Mouse (Mus musculus) embryonic facial prominence, embryonic 15.5 days (tissue): ENCODE data around the gene Tmem262. TPM values are rescaled to one million over a fixed set of nuclear protein-coding genes. Genes with fewer than 3 reads are reported as not detected.

Experiments
- ATAC-seq: fragments of 200-750 bp; cut with Nextera tagmentation; 2 replicates; pipeline ENCODE4 v1.8.0; 2017; ENCODE audit warnings: low read depth, moderate TSS enrichment; ENCODE audit not compliant: insufficient number of reproducible peaks, low FRiP score, low TSS enrichment
- H3K27ac ChIP-seq: fragments of 300-500 bp; sonication (generic); replicated peaks from 2 replicates; pipeline ENCODE4 v1.5.1; 2015; ENCODE audit warnings: mild to moderate bottlenecking, inconsistent platforms
- H3K27me3 ChIP-seq: fragments of 300-500 bp; sonication (generic); 2 replicates; pipeline ENCODE4 v1.6.1; 2015; ENCODE audit warnings: inconsistent platforms
- H3K36me3 ChIP-seq: fragments of 300-500 bp; sonication (generic); 2 replicates; pipeline ENCODE4 v1.6.1; 2015; ENCODE audit warnings: mild to moderate bottlenecking, inconsistent platforms
- H3K4me1 ChIP-seq: fragments of 300-500 bp; sonication (generic); 2 replicates; pipeline ENCODE4 v1.6.1; 2015; ENCODE audit warnings: inconsistent platforms
- H3K4me2 ChIP-seq: fragments of 300-500 bp; sonication (generic); replicated peaks from 2 replicates; pipeline ENCODE4 v1.6.1; 2015; ENCODE audit warnings: mild to moderate bottlenecking, inconsistent platforms
- H3K4me3 ChIP-seq: fragments of 300-500 bp; sonication (generic); replicated peaks from 2 replicates; pipeline ENCODE4 v1.5.1; 2015; ENCODE audit warnings: mild to moderate bottlenecking, inconsistent platforms
- H3K9ac ChIP-seq: fragments of 300-500 bp; sonication (generic); 2 replicates; pipeline ENCODE4 v1.6.1; 2015; ENCODE audit warnings: inconsistent platforms
- H3K9me3 ChIP-seq: fragments of 300-500 bp; sonication (generic); replicated peaks from 2 replicates; pipeline ENCODE4 v1.6.1; 2016; ENCODE audit warnings: inconsistent platforms
- WGBS: fragments of 180-500 bp; shearing (Covaris S2); methylation state at CpG from one replicate; pipeline ENCODE4 v1.1.7; 2015; 5-methylcytosine and 5-hydroxymethylcytosine counted together
- polyA plus RNA-seq: library from polyadenylated mRNA; unstranded; fragments of >200 nt; fragmentation: Nextera tagmentation; extraction: Ambion mirVana; gene quantifications from 2 replicates; pipeline ENCODE4 v1.2.1, GENCODE M21; 2015

Gene Tmem262
- polyA plus RNA-seq, 1 experiment from 2014 or later, result not detected

GRCm38 (mm10) chr19:6076564-6077393, 3.1 kb upstream of the Tmem262 start, which contains the start of gene Vps51:
Gene Vps51, minus strand, starts transcription at chr19:6077231.
- Histone ChIP-seq H3K4me3 (peak within 1 kb of the TSS; percentile 91), H3K9ac (peak within 1 kb of the TSS; percentile 80), H3K27ac (peak within 1 kb of the TSS; percentile 89), H3K27me3 (no peaks in the 10 kb centered on the region), H3K36me3 (peaks cover 41% of the 10 kb centered on the region), H3K4me1 (peaks cover 13% of the 10 kb centered on the region), H3K4me2 (peak within 1 kb of the TSS; percentile 88), H3K9me3 (no peaks in the 10 kb centered on the region)
- under 1% methylated on average over 33 of the region's 33 CpGs for WGBS
- ATAC-seq, result peak; percentile 84

- peaks cover 24% of the 10 kb centered on the region for H3K4me1 ChIP-seq
Measured at GRCm38 (mm10) chr19:6082156-6082555, 2.3 kb downstream of the Tmem262 start, which contains the start of gene Gm28374. Gene Gm28374, minus strand, starts transcription at chr19:6082256.

GRCm38 (mm10) chr19:6084478-6085248, 4.8 kb downstream of the Tmem262 start, which contains the start of the genes Zfpl1 and Cdca5:
Gene Zfpl1, minus strand, starts transcription at chr19:6084956.
Gene Cdca5, plus strand, starts transcription at chr19:6084983.
- ATAC-seq, result peak; percentile 90
- no peaks in the 10 kb centered on the region for H3K9me3 ChIP-seq
- peak within 1 kb of the TSS; percentile 60 for H3K4me3 ChIP-seq
- peak within 1 kb of the TSS; percentile 83 for H3K4me2 ChIP-seq
- WGBS, result under 1% methylated on average over 58 of the region's 58 CpGs
- H3K9ac ChIP-seq, result peak within 1 kb of the TSS; percentile 60
- H3K4me1 ChIP-seq, result peaks cover 24% of the 10 kb centered on the region
- peak within 1 kb of the TSS; percentile 80 for H3K27ac ChIP-seq
- H3K27me3 ChIP-seq, result no peaks in the 10 kb centered on the region
- peaks cover 53% of the 10 kb centered on the region for H3K36me3 ChIP-seq

More at GRCm38 (mm10) chr19:6082156-6082555, 2.3 kb downstream of the Tmem262 start, which contains the start of gene Gm28374:
- Histone ChIP-seq H3K9ac (0 out of 2 replicates have a peak within 1 kb of the TSS, but pooled peaks have one; percentile 12), H3K4me2 (no peak within 1 kb of the TSS), H3K27me3 (no peaks in the 10 kb centered on the region), H3K4me3 (peak within 1 kb of the TSS; percentile 15; the same call in 1 of the 2 replicates), H3K27ac (no peak within 1 kb of the TSS), H3K36me3 (peaks cover 35% of the 10 kb centered on the region), H3K9me3 (no peaks in the 10 kb centered on the region)
- no peak for ATAC-seq
- 83% methylated on average over 9 of the region's 9 CpGs for WGBS

- Histone ChIP-seq H3K27ac (peak overlapping the region; percentile 80), H3K4me3 (peak overlapping the region; percentile 60), H3K36me3 (peaks cover 54% of the 10 kb centered on the region), H3K27me3 (no peaks in the 10 kb centered on the region), H3K9ac (peak overlapping the region; percentile 60), H3K4me1 (peaks cover 24% of the 10 kb centered on the region), H3K9me3 (no peaks in the 10 kb centered on the region), H3K4me2 (peak overlapping the region; percentile 78)
- WGBS, result 0% methylated on average over 17 of the region's 17 CpGs
- ATAC-seq, result peak; percentile 48; the same call in 1 of the 2 replicates
Measured at GRCm38 (mm10) chr19:6085417-6085879, 5.6 kb downstream of the Tmem262 start.

GRCm38 (mm10) chr19:6088841-6089240, 9.0 kb downstream of the Tmem262 start:
- ATAC-seq, result no peak
- Histone ChIP-seq H3K9ac (no peak overlapping the region), H3K4me2 (no peak overlapping the region), H3K27me3 (no peaks in the 10 kb centered on the region), H3K4me3 (no peak overlapping the region), H3K9me3 (no peaks in the 10 kb centered on the region), H3K36me3 (peaks cover 50% of the 10 kb centered on the region), H3K27ac (no peak overlapping the region), H3K4me1 (peaks cover 17% of the 10 kb centered on the region)
- WGBS, result 94% methylated on average over 13 of the region's 13 CpGs

GRCm38 (mm10) chr19:6094119-6094518, 14.3 kb downstream of the Tmem262 start, which contains the start of gene AC131692.1:
Gene AC131692.1, plus strand, starts transcription at chr19:6094419.
- WGBS, result 92% methylated on average over 7 of the region's 7 CpGs
- Histone ChIP-seq H3K9me3 (no peaks in the 10 kb centered on the region), H3K27ac (no peak within 1 kb of the TSS), H3K4me2 (no peak within 1 kb of the TSS), H3K36me3 (peaks cover 56% of the 10 kb centered on the region), H3K4me1 (no peaks in the 10 kb centered on the region), H3K9ac (no peak within 1 kb of the TSS), H3K27me3 (no peaks in the 10 kb centered on the region), H3K4me3 (no peak within 1 kb of the TSS)
- ATAC-seq, result no peak

GRCm38 (mm10) chr19:6097847-6098246, 18.0 kb downstream of the Tmem262 start:
- no peak overlapping the region for H3K4me2 ChIP-seq
- H3K4me1 ChIP-seq, result no peaks in the 10 kb centered on the region
- no peak overlapping the region for H3K4me3 ChIP-seq
- ATAC-seq, result no peak
- no peak overlapping the region for H3K9ac ChIP-seq
- H3K9me3 ChIP-seq, result no peaks in the 10 kb centered on the region
- no peaks in the 10 kb centered on the region for H3K27me3 ChIP-seq
- no peak overlapping the region for H3K27ac ChIP-seq
- peaks cover 22% of the 10 kb centered on the region; the same call in 1 of the 2 replicates for H3K36me3 ChIP-seq
- 83% methylated on average over 3 of the region's 3 CpGs for WGBS

- Histone ChIP-seq H3K4me3 (no peak overlapping the region), H3K4me2 (no peak overlapping the region), H3K27ac (no peak overlapping the region), H3K27me3 (no peaks in the 10 kb centered on the region), H3K36me3 (0 out of 2 replicates have a peak, but pooled peaks cover 5% of the 10 kb centered on the region), H3K9me3 (no peaks in the 10 kb centered on the region), H3K4me1 (no peaks in the 10 kb centered on the region), H3K9ac (no peak overlapping the region)
- 30% methylated on average over 6 of the region's 6 CpGs for WGBS
- ATAC-seq, result no peak
Measured at GRCm38 (mm10) chr19:6101186-6101585, 21.4 kb downstream of the Tmem262 start.

- WGBS, result 71% methylated on average over 6 of the region's 6 CpGs
- no peaks in the 10 kb centered on the region for H3K27me3 ChIP-seq
- H3K36me3 ChIP-seq, result 0 out of 2 replicates have a peak, but pooled peaks cover 5% of the 10 kb centered on the region
- no peak for ATAC-seq
- H3K9me3 ChIP-seq, result no peaks in the 10 kb centered on the region
- no peak overlapping the region for H3K9ac ChIP-seq
- no peak overlapping the region for H3K4me3 ChIP-seq
- H3K27ac ChIP-seq, result no peak overlapping the region
- no peak overlapping the region for H3K4me2 ChIP-seq
- H3K4me1 ChIP-seq, result no peaks in the 10 kb centered on the region
Measured at GRCm38 (mm10) chr19:6102169-6102853, 22.5 kb downstream of the Tmem262 start.

- Histone ChIP-seq H3K9me3 (no peaks in the 10 kb centered on the region), H3K9ac (no peak overlapping the region), H3K36me3 (no peaks in the 10 kb centered on the region), H3K4me1 (no peaks in the 10 kb centered on the region), H3K4me2 (no peak overlapping the region), H3K4me3 (no peak overlapping the region), H3K27ac (no peak overlapping the region), H3K27me3 (no peaks in the 10 kb centered on the region)
- no peak for ATAC-seq
- 74% methylated on average over 4 of the region's 4 CpGs for WGBS
Measured at GRCm38 (mm10) chr19:6104476-6104875, 24.6 kb downstream of the Tmem262 start.
